Mouse (Mus musculus) MEL (cell line): ENCODE data around the gene Schip1. TPM values are rescaled to one million over a fixed set of nuclear protein-coding genes. Genes with fewer than 3 reads are reported as not detected.

ENCODE experiments used
- DNase-seq: peaks from one replicate; pipeline ENCODE4 v3.0.0; 2011; ENCODE audit warnings: low read depth, low spot score
- H3K27ac ChIP-seq: 2 replicates; pipeline ENCODE4 v1.5.1; 2012; ENCODE audit warnings: low read depth, mild to moderate bottlenecking, control low read depth, low read length, moderate library complexity; ENCODE audit not compliant: control insufficient read depth
- H3K27me3 ChIP-seq, 2 experiments: fragments of 150-350 bp in 1 of 2; sonication (generic) in 1 of 2; 2 replicates each; pipeline ENCODE4 v1.6.1; 2012; ENCODE audit warnings: low read length in 2 of 2, mild to moderate bottlenecking in 2 of 2, improper control_type of control experiment in 1 of 2, moderate library complexity in 1 of 2; ENCODE audit not compliant: insufficient read depth in 2 of 2, control insufficient read depth in 1 of 2
- H3K36me3 ChIP-seq, 2 experiments: 2 replicates each; pipeline ENCODE4 v1.6.1; 2012 to 2014; ENCODE audit warnings: low read length in 2 of 2, improper control_type of control experiment in 1 of 2, inconsistent platforms in 1 of 2, mild to moderate bottlenecking in 1 of 2; ENCODE audit not compliant: insufficient read depth in 2 of 2, control insufficient read depth in 1 of 2
- H3K4me1 ChIP-seq, 2 experiments: fragments of 150-350 bp in 1 of 2; sonication (generic) in 1 of 2; 2 replicates each; pipeline ENCODE4 v1.6.1; 2012; ENCODE audit warnings: low read length in 2 of 2, improper control_type of control experiment in 1 of 2, mild to moderate bottlenecking in 1 of 2; ENCODE audit not compliant: insufficient read depth in 2 of 2, control insufficient read depth in 1 of 2
- H3K4me3 ChIP-seq, 2 experiments: fragments of 150-350 bp in 1 of 2; sonication (generic) in 1 of 2; 2 replicates each; pipeline ENCODE4 v1.5.1; 2012; ENCODE audit warnings: low read depth in 2 of 2, low read length in 2 of 2, mild to moderate bottlenecking in 2 of 2, moderate library complexity in 2 of 2, control low read depth in 1 of 2, improper control_type of control experiment in 1 of 2; ENCODE audit not compliant: control insufficient read depth in 1 of 2, insufficient read depth in 1 of 2
- H3K79me2 ChIP-seq: 2 replicates; pipeline ENCODE4 v1.6.1; 2012; ENCODE audit warnings: mild to moderate bottlenecking, low read length, moderate library complexity; ENCODE audit not compliant: control insufficient read depth, poor library complexity, insufficient read depth
- H3K9ac ChIP-seq: 2 replicates; pipeline ENCODE4 v1.6.1; 2012; ENCODE audit warnings: low read depth, mild to moderate bottlenecking, control low read depth, low read length, moderate library complexity; ENCODE audit not compliant: control insufficient read depth, poor library complexity, severe bottlenecking
- H3K9me3 ChIP-seq: fragments of 150-350 bp; sonication (generic); replicated peaks from 2 replicates; pipeline ENCODE4 v1.6.1; 2012; ENCODE audit warnings: mild to moderate bottlenecking, low read length, improper control_type of control experiment, moderate library complexity; ENCODE audit not compliant: insufficient read depth
- BHLHE40 ChIP-seq: IDR thresholded peaks from 2 replicates; pipeline ENCODE4 v1.6.1; 2012; ENCODE audit warnings: low read depth, mild to moderate bottlenecking, inconsistent platforms, low read length, improper control_type of control experiment, borderline replicate concordance
- CHD1 ChIP-seq: IDR thresholded peaks from 2 replicates; pipeline ENCODE4 v1.6.1; 2012; ENCODE audit warnings: low read depth, mild to moderate bottlenecking, inconsistent platforms, low read length, improper control_type of control experiment
- CHD2 ChIP-seq: IDR thresholded peaks from 2 replicates; pipeline ENCODE4 v1.6.1; 2011; ENCODE audit warnings: low read length, improper control_type of control experiment
- CTCF ChIP-seq, 3 experiments: IDR thresholded peaks in 2 of 3; conservative IDR thresholded peaks in 1 of 3; 2 replicates each; pipeline ENCODE4 v1.5.1; 2011 to 2012; ENCODE audit warnings: low read length in 3 of 3, low read depth in 2 of 3, mild to moderate bottlenecking in 2 of 3, improper control_type of control experiment in 1 of 3, inconsistent platforms in 1 of 3, mixed read lengths in 1 of 3, moderate library complexity in 1 of 3; ENCODE audit not compliant: control insufficient read depth in 1 of 3, insufficient read depth in 1 of 3, poor library complexity in 1 of 3, severe bottlenecking in 1 of 3
- ELF1 ChIP-seq: IDR thresholded peaks from 2 replicates; pipeline ENCODE4 v1.6.1; 2014; ENCODE audit warnings: low read depth, mild to moderate bottlenecking, inconsistent platforms, low read length, improper control_type of control experiment, moderate library complexity
- EP300 ChIP-seq, 2 experiments: IDR thresholded peaks; 2 replicates each; pipeline ENCODE4 v1.6.1; 2011; ENCODE audit warnings: improper control_type of control experiment in 2 of 2, low read length in 2 of 2, low read depth in 1 of 2, mild to moderate bottlenecking in 1 of 2
- ETS1 ChIP-seq: IDR thresholded peaks from 2 replicates; pipeline ENCODE4 v1.6.1; 2012; ENCODE audit warnings: low read depth, mild to moderate bottlenecking, inconsistent platforms, low read length, improper control_type of control experiment, moderate library complexity
- GABPA ChIP-seq: IDR thresholded peaks from 2 replicates; pipeline ENCODE4 v1.6.1; 2012; ENCODE audit warnings: low read depth, mild to moderate bottlenecking, inconsistent platforms, low read length, improper control_type of control experiment, moderate library complexity
- GATA1 ChIP-seq: IDR thresholded peaks from 2 replicates; pipeline ENCODE4 v1.6.1; 2011; ENCODE audit warnings: low read depth, low read length, improper control_type of control experiment
- HCFC1 ChIP-seq: IDR thresholded peaks from 2 replicates; pipeline ENCODE4 v1.6.1; 2012; ENCODE audit warnings: low read depth, mild to moderate bottlenecking, inconsistent platforms, low read length, improper control_type of control experiment, moderate library complexity
- KAT2A ChIP-seq: conservative IDR thresholded peaks from 2 replicates; pipeline ENCODE4 v1.6.1; 2012; ENCODE audit warnings: low read depth, low read length, improper control_type of control experiment, inconsistent platforms
- MAFK ChIP-seq: IDR thresholded peaks from 2 replicates; pipeline ENCODE4 v1.6.1; 2011; ENCODE audit warnings: low read depth, mild to moderate bottlenecking, low read length, improper control_type of control experiment, borderline replicate concordance
- MEF2A ChIP-seq: IDR thresholded peaks from 2 replicates; pipeline ENCODE4 v1.6.1; 2014; ENCODE audit warnings: low read depth, mild to moderate bottlenecking, inconsistent platforms, low read length, improper control_type of control experiment; ENCODE audit not compliant: poor library complexity, insufficient replicate concordance, severe bottlenecking; ENCODE audit errors: extremely low read depth
- MXI1 ChIP-seq: IDR thresholded peaks from 2 replicates; pipeline ENCODE4 v1.6.1; 2011; ENCODE audit warnings: mild to moderate bottlenecking, low read depth, low read length, improper control_type of control experiment
- MYC ChIP-seq: IDR thresholded peaks from 2 replicates; pipeline ENCODE4 v1.6.1; 2011; ENCODE audit warnings: low read depth, mild to moderate bottlenecking, low read length, improper control_type of control experiment, moderate library complexity
- NELFE ChIP-seq: IDR thresholded peaks from 2 replicates; pipeline ENCODE4 v1.6.1; 2011; ENCODE audit warnings: low read depth, low read length, improper control_type of control experiment
- RAD21 ChIP-seq: IDR thresholded peaks from 2 replicates; pipeline ENCODE4 v1.6.1; 2011; ENCODE audit warnings: mild to moderate bottlenecking, low read depth, low read length, improper control_type of control experiment
- RCOR1 ChIP-seq: IDR thresholded peaks from 2 replicates; pipeline ENCODE4 v1.6.1; 2012; ENCODE audit warnings: low read depth, mild to moderate bottlenecking, inconsistent platforms, low read length, improper control_type of control experiment
- SIN3A ChIP-seq: IDR thresholded peaks from 2 replicates; pipeline ENCODE4 v1.6.1; 2012; ENCODE audit warnings: low read length, improper control_type of control experiment, inconsistent platforms
- SMC3 ChIP-seq: IDR thresholded peaks from 2 replicates; pipeline ENCODE4 v1.6.1; 2011; ENCODE audit warnings: low read depth, low read length, improper control_type of control experiment
- TAL1 ChIP-seq: IDR thresholded peaks from 2 replicates; pipeline ENCODE4 v1.6.1; 2012; ENCODE audit warnings: mild to moderate bottlenecking, inconsistent platforms, low read length, moderate library complexity, mixed read lengths
- TBP ChIP-seq: IDR thresholded peaks from 2 replicates; pipeline ENCODE4 v1.8.0; 2011; ENCODE audit warnings: low read depth, low read length, improper control_type of control experiment
- TCF12 ChIP-seq: IDR thresholded peaks from 2 replicates; pipeline ENCODE4 v1.6.1; 2014; ENCODE audit warnings: low read depth, mild to moderate bottlenecking, inconsistent platforms, low read length, improper control_type of control experiment, moderate library complexity
- UBTF ChIP-seq: IDR thresholded peaks from 2 replicates; pipeline ENCODE4 v1.6.1; 2012; ENCODE audit warnings: low read depth, mild to moderate bottlenecking, inconsistent platforms, low read length, improper control_type of control experiment, moderate library complexity, borderline replicate concordance; ENCODE audit not compliant: insufficient read depth
- USF1 ChIP-seq: IDR thresholded peaks from 2 replicates; pipeline ENCODE4 v1.6.1; 2014; ENCODE audit warnings: low read depth, mild to moderate bottlenecking, inconsistent platforms, low read length, improper control_type of control experiment, moderate library complexity
- ZKSCAN1 ChIP-seq: IDR thresholded peaks from 2 replicates; pipeline ENCODE4 v1.6.1; 2012; ENCODE audit warnings: low read depth, mild to moderate bottlenecking, inconsistent platforms, low read length, improper control_type of control experiment, moderate library complexity
- ZMIZ1 ChIP-seq: IDR thresholded peaks from 2 replicates; pipeline ENCODE4 v1.6.1; 2012; ENCODE audit warnings: low read depth, mild to moderate bottlenecking, inconsistent platforms, low read length, improper control_type of control experiment, moderate library complexity
- polyA plus RNA-seq, 2 experiments: library from polyadenylated mRNA; stranded (reverse) in 1 of 2; unstranded in 1 of 2; fragments of >175 nt in 1 of 2; fragments of >200 nt in 1 of 2; gene quantifications; 2 replicates each; pipeline versions ENCODE4 v1.2.1 to v1.2.4; 2012; ENCODE audit warnings: low replicate concordance in 2 of 2, low read depth in 1 of 2; ENCODE audit not compliant: insufficient read length in 2 of 2, insufficient read depth in 1 of 2, missing spikeins in 1 of 2
- total RNA-seq: library from RNA; depleted of rRNA; stranded (reverse); fragments of 300-350 nt; gene quantifications from 2 replicates; pipeline ENCODE4 v1.2.3, GENCODE M21; 2012

The Schip1 gene
- total and polyA plus RNA-seq, 3 experiments = 10.1 to 12.4 TPM; not detected in 1

- H3K9ac ChIP-seq = no peak overlapping the region
- no peak overlapping the region for H3K27ac ChIP-seq
- no peak for DNase-seq
- H3K36me3 ChIP-seq = no peaks in the 10 kb centered on the region
- TF ChIP-seq SMC3 = no peak
- no peak for TF ChIP-seq UBTF
- TF ChIP-seq MEF2A = no peak
- TF ChIP-seq USF1 = no peak
- TF ChIP-seq GABPA = no peak
- no peak for TF ChIP-seq TAL1
- TF ChIP-seq MAFK = no peak
- TF ChIP-seq MYC = no peak
- TF ChIP-seq RCOR1 = no peak
- TF ChIP-seq TBP = no peak
- TF ChIP-seq RAD21 = no peak
- no peak for TF ChIP-seq GATA1
- TF ChIP-seq CHD2 = no peak
- TF ChIP-seq EP300 (IDR thresholded peaks at IDR 0.05; ENCODE audit: low read depth in 1 of 2, low read length in 2 of 2) = no peak
- TF ChIP-seq ZMIZ1 = no peak
- no peaks in the 10 kb centered on the region for H3K4me1 ChIP-seq
- no peaks in the 10 kb centered on the region for H3K79me2 ChIP-seq
- H3K9me3 ChIP-seq = no peaks in the 10 kb centered on the region
- no peak overlapping the region for H3K4me3 ChIP-seq
- no peaks in the 10 kb centered on the region for H3K27me3 ChIP-seq
Measured at GRCm38 (mm10) chr3:68282844-68283594, 218.4 kb downstream of the Schip1 start.

DNA sequence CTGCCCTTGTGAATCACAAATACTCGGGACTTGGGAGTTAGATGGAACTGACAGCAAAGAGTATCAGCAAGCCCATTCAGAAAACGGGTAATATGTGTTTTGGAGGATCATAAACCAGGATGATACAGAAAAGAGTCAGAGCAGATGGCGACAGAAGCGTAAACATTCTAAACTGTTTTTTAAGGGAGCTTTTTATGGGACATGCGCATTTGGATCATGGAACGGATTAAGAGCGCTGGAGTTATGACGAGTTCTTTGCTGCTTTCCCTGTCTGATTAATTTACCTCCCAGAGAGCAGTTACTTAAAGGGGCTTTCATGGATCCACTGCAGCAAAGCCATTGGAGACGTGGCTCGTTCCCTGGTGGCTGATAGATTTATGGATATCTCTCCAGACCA lies 219.0 kb downstream of the Schip1 start:
- Histone ChIP-seq H3K9me3 (no peaks in the 10 kb centered on the region), H3K9ac (no peak overlapping the region), H3K27ac (no peak overlapping the region), H3K4me3 (no peak overlapping the region), H3K36me3 (no peaks in the 10 kb centered on the region), H3K4me1 (no peaks in the 10 kb centered on the region), H3K79me2 (no peaks in the 10 kb centered on the region), H3K27me3 (no peaks in the 10 kb centered on the region)
- no peak for DNase-seq
- TF ChIP-seq GABPA = no peak
- no peak for TF ChIP-seq KAT2A
- TF ChIP-seq MXI1 = no peak
- TF ChIP-seq RCOR1 = no peak
- TF ChIP-seq ETS1 = no peak
- TF ChIP-seq HCFC1 = no peak
- no peak for TF ChIP-seq ELF1
- no peak for TF ChIP-seq BHLHE40
- TF ChIP-seq ZKSCAN1 = no peak
- TF ChIP-seq NELFE = no peak
- no peak for TF ChIP-seq TCF12
- TF ChIP-seq CTCF (IDR thresholded peaks at IDR 0.05 in 2 of 3, conservative IDR thresholded peaks at IDR 0.05 in 1 of 3; ENCODE audit: control insufficient read depth in 1 of 3, insufficient read depth in 1 of 3, low read depth in 2 of 3, low read length in 3 of 3, poor library complexity in 1 of 3, severe bottlenecking in 1 of 3) = no peak
- no peak for TF ChIP-seq CHD2
- no peak for TF ChIP-seq CHD1
- no peak for TF ChIP-seq SIN3A
